Mouse (Mus musculus) liver, adult (tissue): ENCODE results near the gene Mageb16.

Experiments
- GATA4 ChIP-seq: IDR thresholded peaks from 2 replicates; pipeline ENCODE4 v1.6.1; 2014; ENCODE audit warnings: mild to moderate bottlenecking, low read length; ENCODE audit not compliant: insufficient replicate concordance

Mageb16 gene

DNA sequence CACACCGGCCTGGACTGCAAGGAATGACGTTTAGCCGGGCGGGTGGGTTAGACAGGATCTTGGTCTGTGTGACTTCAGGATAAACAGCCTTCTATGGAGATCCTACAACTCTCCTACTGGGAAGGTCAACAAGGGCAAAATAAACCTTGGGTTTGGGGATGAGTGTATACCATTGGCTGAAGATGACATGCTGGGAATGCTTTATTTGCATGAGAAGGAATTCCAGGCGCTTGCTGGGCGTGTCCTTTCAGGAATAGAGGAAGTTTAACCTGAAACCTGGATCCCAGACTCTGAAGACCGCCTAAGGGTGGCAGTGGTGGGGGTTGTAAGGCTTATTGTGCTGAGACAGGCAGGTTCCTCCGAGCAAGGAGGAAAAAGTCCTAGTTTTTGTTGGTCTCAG lies at the start of gene Mageb16:
Mageb16 (minus strand) TSS at position 25 of the 400 bp plus-strand sequence.
- TF ChIP-seq GATA4, result no peak

GRCm38 (mm10) chrX:79651091-79651490 lies 20.1 kb downstream of the Mageb16 start:
- TF ChIP-seq GATA4, result no peak

DNA sequence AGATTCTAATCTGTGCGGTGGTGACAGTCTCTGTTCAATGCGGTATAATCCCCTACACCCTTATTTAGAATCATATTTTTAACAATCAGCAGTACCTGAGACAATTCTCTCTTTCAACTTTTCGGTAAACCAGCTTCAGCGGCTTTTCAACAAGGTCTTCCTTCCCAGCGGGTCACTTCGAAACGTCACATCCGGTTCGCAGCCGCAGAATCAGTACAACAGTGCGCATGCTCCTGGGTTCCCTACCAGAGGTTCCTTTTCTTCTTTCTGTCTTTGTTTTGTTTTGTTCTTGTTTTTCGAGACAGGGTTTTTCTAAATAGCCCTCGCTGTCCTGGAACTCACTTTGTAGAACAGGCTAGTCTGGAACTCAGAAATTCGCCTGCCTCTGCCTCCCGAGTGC lies 35.8 kb downstream of the Mageb16 start:
- no peak for TF ChIP-seq GATA4

GRCm38 (mm10) chrX:79606462-79606861 lies 64.8 kb downstream of the Mageb16 start:
- TF ChIP-seq GATA4, result no peak
